19 mouse cellular contexts compared by ENCODE assay signal in the genomic region with DNA sequence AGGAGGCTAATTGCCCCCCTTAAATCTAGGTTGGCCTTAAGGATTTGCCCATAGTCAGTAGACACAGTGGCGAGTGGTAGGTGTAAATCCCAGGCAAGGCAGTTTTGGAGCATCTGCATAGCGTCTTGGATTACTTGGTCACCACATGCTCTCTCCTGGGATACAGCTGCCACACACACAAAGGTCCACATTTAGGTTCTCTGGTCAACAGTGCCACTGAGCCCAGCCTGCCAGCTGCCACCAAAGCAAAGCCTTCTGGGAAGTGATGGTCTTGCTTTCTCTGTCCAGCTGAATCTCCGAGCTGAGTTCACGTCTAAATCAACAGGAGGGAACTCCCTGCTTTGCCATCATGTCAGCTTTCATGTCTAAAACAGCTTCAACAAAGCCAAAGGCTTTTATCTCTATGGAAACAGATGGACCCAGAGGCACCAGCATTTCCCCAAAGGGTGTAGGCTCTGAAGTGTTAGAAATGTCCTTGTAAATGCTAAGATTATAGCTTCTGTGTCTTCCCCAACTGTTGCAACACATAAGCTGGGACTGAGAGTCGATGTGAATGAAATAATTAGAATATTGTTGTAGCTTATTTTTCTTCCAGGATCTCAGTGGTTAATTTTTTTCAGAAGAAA. TPM values are rescaled to one million over a fixed set of nuclear protein-coding genes. Genes with fewer than 3 reads are reported as not detected.
"Had no signal": no experiment of that assay in that cellular context is flagged by ENCODE, and none has a peak within 500 bp of the region (broad histone marks: within the 10 kb centered on the region; RNA-seq: fewer than 3 reads in every experiment).

No protein-coding gene starts in this region.

- H3K9ac ChIP-seq: limb, embryonic 13.5 days; liver, embryonic 14.5 days; midbrain, embryonic 15.5 days had no signal

- H3K9me3 ChIP-seq: limb, embryonic 13.5 days; midbrain, embryonic 15.5 days had no signal

- H3K4me3 ChIP-seq: layer of hippocampus, adult 2 months; limb, embryonic 13.5 days; midbrain, embryonic 15.5 days had no signal

- DNase-seq: kidney, adult 18-20 months; kidney, postnatal 10 days; kidney, postnatal 4 days; left cerebral cortex, postnatal 4 days; lung, adult 18-20 months; thymus, adult 18-20 months; thymus, postnatal 25 days had no signal

- H3K4me1 ChIP-seq: limb, embryonic 13.5 days; midbrain, embryonic 15.5 days had no signal

- H3K4me2 ChIP-seq: limb, embryonic 13.5 days; midbrain, embryonic 15.5 days had no signal

- ATAC-seq: midbrain, embryonic 15.5 days had no signal

- H3K36me3 ChIP-seq: limb, embryonic 13.5 days; midbrain, embryonic 15.5 days had no signal

- H3K27ac ChIP-seq: layer of hippocampus, adult 2 months; limb, embryonic 13.5 days; liver, embryonic 14.5 days; midbrain, embryonic 15.5 days had no signal

- H3K27me3 ChIP-seq: limb, embryonic 13.5 days had no signal

RNA-seq across cellular contexts. Expression of gene Gprc5d, which starts 6.8 kb away (rescaled TPM):
- total RNA-seq: layer of hippocampus, adult 2 months; layer of hippocampus, postnatal 10 days; left cerebral cortex, adult 18-20 months; left cerebral cortex, postnatal 10 days; left cerebral cortex, postnatal 4 days; liver, adult 2 months; megakaryocyte-erythroid progenitor cell, adult 5-6 weeks had no signal
- polyA plus RNA-seq: kidney, embryonic 14.5 days; limb, embryonic 13.5 days; lung, embryonic 16.5 days; midbrain, embryonic 15.5 days; neural tube, embryonic 14.5 days had no signal

RNA-seq across cellular contexts. Expression of gene Gprc5a, which starts 59.4 kb away (rescaled TPM):
- total RNA-seq: liver, adult 2 months had no signal
